Mouse (Mus musculus) thymus, postnatal 10 days (tissue): Measurements from ENCODE around the gene Gm3033.
"Not testable (repeated sequence)": the region's sequence is repeated elsewhere in the genome, so short reads cannot be mapped to it uniquely, and the experiment has no call there.

Experiments
- DNase-seq, 2 experiments: peaks; one replicate each; pipeline ENCODE4 v3.0.0; 2021; ENCODE audit warnings: low spot score in 2 of 2

Gm3033 gene

DNA sequence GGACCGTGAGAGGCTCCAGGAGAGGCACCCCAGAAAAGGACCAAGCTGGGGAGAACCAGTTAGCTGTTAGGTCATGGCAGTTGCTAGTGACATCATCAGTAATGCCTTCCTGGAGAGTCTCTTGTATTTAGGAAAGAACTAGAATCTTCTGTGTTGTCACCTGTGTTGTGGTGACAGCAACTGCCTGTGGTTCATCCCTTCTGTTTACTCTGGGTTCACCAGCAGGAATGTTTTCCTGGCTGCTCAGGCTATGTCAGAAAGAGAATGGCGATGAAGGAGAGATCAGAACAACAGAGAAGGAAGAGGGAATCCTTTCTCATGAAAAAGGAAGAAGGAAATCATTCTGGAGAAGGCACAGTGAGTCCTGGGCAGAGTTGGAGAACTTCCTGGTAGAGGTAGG is at the start of gene Gm3033:
Gene Gm3033 (plus strand): TSS at position 301 of the 400 bp plus-strand sequence.
- not testable (repeated sequence) for DNase-seq

GRCm38 (mm10) chr14:3809774-3810173 is 36.3 kb upstream of the Gm3033 start, which contains the start of gene Gm3002:
Gene Gm3002, plus strand, starts transcription at chr14:3810074.
- DNase-seq: not testable (repeated sequence)

- DNase-seq: not testable (repeated sequence)
These were observed 37.8 kb downstream of the Gm3033 start, which contains the start of gene Gm2916 for GRCm38 (mm10) chr14:3883872-3884271. Gene Gm2916, plus strand, starts transcription at chr14:3884172.
